Mouse (Mus musculus) spleen, postnatal 10 days (tissue): Measurements from ENCODE around the gene Dars2.
"Not testable (repeated sequence)": the region's sequence is repeated elsewhere in the genome, so short reads cannot be mapped to it uniquely, and the experiment has no call there.

Experiments used
- DNase-seq, 2 experiments: peaks; one replicate each; pipeline ENCODE4 v3.0.0; 2021 to 2022; ENCODE audit warnings: low spot score in 2 of 2

The Dars2 gene

DNA sequence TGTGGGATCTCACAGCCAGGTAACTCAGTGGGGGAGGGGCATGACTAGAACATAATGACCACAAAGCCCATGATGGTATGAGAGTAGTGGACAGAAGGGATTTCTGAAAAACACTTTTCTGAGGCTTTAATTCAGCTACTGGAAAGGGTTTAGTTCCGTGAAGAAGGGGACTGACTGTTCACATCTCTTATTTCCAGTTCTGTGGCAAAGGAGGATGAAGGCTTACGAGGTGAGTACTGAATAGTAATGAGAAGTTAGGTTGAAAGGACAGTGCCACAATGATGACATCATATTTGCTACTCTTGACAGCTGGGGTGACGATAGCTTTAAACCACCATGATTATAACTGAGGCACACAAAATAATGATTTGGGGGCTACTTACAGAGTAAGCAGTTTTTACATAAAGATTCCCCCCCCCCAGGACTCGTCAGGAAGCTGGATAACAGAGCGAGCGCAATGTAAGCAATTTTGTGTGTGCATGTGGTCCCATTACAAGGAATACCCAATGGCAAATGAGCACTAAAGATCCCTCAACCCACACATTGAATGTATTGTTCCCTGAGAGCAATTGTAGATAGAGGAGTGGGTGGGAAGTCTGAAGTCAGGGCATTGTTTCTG is 34.6 kb downstream of the Dars2 start:
- DNase-seq: peak in 1 of 2 experiments; percentile 17

- DNase-seq: peak in 1 of 2 experiments; percentile 73
Observed at GRCm38 (mm10) chr1:161035281-161035785, 35.1 kb downstream of the Dars2 start.

- peak; percentile 98 to 100 for DNase-seq
Observed at GRCm38 (mm10) chr1:161034435-161035280, 35.8 kb downstream of the Dars2 start, which contains the start of gene Zbtb37. Gene Zbtb37, minus strand, starts transcription at chr1:161034849.

DNA sequence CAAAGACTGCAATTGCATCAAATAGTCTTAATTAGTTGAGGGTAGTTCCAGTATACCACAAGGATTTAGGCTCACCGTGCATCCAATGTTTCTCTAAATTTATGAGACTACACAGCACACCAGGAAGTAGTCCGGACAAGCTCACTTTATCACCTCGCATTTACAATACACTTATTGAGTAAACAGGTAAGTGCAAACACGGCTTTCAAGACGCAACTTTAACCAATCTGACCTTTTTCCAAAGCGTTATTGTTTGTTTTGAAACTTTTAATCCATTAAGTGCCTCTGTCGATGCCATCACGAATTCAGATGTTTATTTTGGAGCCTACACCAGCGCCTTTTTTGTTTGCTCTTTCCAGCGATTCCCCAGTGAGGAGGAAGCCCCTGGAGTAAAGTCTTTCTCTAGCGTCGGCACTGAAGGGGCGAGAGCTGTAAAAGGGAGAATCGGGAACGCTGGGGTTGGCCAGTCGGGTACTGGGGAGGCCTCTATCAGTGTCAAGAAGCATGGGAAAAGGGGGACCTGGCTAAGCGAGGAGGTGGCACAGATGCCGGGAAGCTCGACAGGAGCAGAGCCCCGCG is 36.5 kb downstream of the Dars2 start:
- DNase-seq: no peak

- DNase-seq: peak in 1 of 2 experiments; percentile 18
Observed at GRCm38 (mm10) chr1:161032345-161032744, 38.1 kb downstream of the Dars2 start.

DNA sequence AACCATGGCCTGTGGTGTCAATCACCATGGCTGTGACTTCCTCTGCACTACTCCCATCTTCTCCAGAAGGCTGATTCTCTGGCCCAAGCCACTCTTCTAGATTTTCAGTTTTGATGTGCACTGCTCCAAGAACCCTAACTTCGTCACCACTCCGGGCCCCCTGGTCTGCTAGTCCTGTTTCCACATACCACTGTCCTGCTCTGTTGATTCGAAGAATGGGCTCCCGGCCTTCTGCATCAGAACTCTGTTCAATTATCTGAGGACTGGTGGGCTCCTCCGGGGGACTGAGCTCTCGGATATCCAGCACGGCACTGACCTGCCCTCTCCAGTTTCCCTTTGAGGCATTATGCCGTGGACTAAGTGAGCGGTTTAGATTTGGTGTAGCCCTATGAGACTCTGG is 38.6 kb downstream of the Dars2 start:
- peak in 1 of 2 experiments; percentile 19 for DNase-seq

- no peak for DNase-seq
Observed at GRCm38 (mm10) chr1:161030058-161030457, 40.4 kb downstream of the Dars2 start.

- DNase-seq: not testable (repeated sequence)
Observed at GRCm38 (mm10) chr1:161028427-161028826, 42.0 kb downstream of the Dars2 start.

DNA sequence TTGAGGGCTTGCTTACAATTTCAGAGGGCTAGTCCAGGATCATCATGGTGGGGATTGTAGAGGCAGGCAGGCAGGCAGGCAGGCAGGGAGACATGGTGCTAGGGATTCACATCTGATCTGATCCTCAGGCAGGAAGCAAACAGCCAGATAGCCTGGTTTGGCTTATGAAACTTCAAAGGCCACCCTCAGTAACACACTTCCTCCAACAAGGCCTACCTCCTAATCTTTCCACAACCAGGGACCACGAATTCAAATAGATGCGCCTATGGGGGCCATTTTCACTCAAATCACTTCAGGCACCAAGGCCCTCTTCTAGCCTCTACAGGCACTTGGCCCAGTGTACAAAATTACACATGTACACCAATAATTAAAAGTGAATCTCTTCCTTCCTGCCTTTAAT is 43.3 kb downstream of the Dars2 start:
- DNase-seq: no peak

- DNase-seq: no peak
Observed at GRCm38 (mm10) chr1:161025410-161026210, 44.8 kb downstream of the Dars2 start.

DNA sequence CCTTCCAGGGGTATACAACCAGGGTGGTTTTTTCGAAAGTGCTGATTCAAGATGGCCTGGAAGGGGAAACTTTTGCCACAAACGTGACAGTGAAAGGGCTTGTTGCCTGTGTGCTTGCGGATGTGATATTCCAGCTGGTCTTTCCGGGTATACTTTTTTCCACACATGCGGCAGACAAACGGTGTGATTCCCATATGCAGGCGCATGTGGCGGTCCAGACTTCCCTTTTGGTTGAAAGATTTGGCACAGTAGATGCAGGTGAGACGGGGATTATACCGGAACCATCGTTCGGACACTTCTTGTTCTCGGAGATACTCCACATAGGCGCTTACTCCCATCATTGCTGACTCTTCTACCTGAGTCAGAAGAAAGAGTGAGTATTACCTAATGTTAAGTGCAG is 50.4 kb downstream of the Dars2 start:
- no peak for DNase-seq

GRCm38 (mm10) chr1:161016378-161016777 is 54.1 kb downstream of the Dars2 start:
- no peak for DNase-seq

DNA sequence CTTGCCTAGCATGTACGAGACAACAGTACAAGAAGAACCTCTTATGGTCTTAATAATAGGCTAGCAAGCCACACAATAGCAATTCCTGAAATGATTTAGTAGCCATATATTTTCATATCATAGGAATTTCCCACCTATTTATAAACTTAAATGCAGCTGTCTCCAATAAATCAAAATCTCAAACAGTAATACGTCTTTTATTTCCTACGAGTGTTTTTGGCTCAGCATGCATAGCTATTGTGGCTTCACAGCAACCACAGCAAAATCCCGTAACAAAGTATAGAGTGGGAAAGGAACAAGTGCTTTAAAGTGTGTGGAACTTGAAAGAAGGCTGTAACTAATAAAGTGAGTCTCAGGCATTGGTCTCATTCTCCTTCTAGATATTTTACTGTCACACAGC is 60.0 kb downstream of the Dars2 start:
- DNase-seq: no peak

- DNase-seq: no peak
Observed at GRCm38 (mm10) chr1:161008038-161008437, 62.4 kb downstream of the Dars2 start.

DNA sequence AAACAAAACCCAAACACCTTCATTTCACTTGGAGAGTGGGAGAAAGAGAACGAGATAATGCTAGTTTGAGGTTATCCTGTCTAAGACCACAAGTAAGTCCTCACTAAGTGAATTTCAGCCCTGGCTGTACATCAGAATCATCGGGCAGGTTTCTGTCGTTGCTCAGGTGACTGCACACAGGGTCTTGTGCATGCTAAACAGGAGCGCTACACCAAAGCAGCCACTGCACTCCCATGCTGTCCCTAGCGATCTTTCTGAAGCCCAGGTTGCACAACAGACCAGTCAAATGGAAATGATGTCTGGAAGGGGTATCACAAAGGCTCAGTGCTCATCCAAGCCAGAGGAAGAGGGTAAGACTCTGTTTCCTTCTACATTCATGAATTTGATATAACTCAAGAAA is 64.0 kb downstream of the Dars2 start:
- DNase-seq: no peak

DNA sequence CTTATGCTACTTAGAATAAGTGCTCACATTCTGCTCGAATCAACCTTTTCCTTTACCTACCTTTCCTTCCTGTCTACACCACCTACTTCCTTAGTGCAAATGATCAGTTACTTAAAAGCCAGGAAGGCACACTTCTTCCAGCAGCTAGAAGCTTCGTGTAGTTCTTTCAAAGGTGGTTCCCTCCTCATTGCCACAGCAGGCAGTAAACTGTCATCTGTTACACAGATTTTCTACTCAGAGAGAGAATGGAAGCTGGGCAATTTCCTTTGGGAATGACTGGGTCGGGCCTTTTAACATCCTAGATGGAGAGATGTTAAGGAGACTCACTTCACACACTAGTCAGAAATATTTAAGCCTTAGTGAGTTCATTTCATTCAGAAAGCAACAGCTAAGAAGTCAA is 64.9 kb downstream of the Dars2 start:
- no peak for DNase-seq

- DNase-seq: no peak
Observed at GRCm38 (mm10) chr1:161004942-161005341, 65.5 kb downstream of the Dars2 start.

DNA sequence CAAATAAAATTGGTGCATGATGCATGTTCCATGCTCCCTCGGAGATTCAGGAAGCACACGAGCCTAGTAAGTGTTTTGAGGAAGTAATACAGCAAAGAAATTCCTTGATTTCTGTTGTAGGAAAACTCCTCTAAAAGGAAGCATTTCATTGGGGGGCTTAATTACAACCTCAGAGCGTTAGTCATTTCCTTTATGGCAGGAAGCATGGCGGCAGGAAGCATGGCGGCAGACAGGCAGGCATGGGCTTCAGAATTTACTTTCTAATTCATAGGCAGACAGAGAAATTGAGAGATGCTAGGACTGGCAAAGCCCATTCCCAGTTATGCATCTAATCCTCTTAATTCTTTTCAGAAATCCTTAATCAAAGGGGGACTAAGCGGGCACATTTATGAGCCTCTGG is 76.6 kb downstream of the Dars2 start:
- no peak for DNase-seq
